Mouse (Mus musculus): ENCODE measurements at regions not wholly inside any gene's neighbourhood (a gene's known extent, or its start where the extent isn't known, plus 50 kb on each side); places are given as distances from the start of the nearest gene placed in this dataset.
"Not testable (repeated sequence)": the region's sequence is repeated elsewhere in the genome, so short reads cannot be mapped to it uniquely, and the experiment has no call there.

DNA sequence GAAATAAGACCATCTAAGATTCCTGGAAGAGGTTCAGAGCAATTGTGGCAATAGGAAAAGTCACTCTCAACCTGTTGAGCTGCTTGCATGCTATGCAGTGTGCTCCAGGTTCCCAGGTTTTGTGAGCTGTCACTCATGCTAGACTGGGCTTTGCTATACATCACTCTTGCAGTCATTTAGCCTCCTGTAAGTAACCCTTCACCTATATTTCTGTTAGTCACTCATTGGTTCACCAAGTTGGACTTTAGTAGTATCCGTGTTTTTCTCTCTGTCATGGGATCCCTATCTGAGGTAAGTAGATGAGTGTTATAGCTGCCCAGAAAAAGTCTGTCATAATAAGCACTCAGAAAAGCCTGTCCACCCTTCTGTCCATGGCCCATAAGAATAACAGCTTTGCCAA is 332.3 kb upstream of the Tbl1xr1 start:
- no peak for DNase-seq

DNA sequence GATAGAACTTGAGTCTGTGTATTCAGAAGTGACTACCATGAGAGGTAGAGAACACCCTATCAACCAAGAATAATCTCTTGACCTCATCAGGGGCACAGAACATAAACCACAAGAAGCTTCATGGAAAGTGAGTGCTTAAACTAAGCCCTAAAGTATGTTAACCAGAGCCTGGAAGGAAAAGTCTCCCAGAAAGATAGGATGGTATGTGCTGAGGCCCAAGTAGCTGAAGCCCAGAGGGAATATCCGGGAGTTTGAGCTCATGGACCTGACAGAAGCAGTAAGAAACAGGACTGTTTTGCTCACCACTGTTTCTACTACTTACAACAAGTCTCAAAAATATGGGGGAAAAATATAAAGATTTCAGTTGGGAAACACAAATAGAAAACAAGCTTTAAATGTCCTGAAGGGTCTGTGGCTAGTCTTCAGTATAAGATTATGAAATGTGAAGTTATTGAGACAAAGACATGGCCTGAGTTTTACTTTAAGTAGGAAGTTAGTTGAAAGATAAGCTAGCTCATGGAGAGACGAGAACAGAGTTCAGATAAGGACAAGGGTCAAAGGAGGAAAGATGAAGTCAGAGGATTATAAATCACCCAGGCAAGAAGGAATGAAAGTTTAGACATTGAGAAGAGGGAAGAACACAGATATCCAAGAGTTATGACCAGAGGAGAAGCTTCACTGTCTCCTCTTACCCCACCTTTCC is 315.8 kb upstream of the Tbl1xr1 start:
- no peak for DNase-seq

DNA sequence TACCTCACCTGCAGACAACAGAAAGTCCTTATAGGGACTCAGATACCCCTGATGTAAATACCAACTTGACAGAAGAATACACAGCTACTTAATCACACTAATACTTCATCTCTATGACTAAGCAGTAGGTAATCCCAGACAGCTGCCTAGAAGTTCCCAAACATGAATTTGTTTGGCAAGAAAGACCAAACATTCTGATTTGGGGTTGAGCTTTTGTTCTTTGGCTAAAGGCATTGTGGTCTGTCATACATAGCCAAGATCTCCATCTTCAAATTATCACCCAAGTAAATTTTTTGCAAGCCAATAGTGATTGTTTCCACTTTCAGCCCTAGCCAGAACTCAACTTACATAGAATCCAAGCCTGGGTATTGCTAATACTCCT is 315.2 kb upstream of the Tbl1xr1 start:
- DNase-seq, result no peak

DNA sequence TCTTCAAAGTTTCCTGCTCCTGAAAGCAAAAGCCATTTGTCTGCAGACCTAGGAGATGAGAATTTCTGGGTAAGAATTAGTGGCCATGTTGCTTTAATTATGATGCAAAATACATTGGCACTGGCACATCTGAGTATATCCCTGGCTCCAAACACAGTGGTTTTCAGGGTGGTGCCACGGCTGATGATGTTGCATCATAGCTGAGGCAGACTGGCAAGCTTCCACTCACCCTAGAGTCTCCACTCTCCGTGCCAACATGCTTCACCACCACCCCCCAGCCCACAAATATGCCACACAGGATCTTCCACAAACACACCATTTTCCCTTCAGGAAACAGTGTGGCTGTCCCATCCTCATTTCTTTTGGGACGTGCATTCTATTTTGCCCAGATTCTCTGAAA is 314.5 kb upstream of the Tbl1xr1 start:
- no peak for DNase-seq

DNA sequence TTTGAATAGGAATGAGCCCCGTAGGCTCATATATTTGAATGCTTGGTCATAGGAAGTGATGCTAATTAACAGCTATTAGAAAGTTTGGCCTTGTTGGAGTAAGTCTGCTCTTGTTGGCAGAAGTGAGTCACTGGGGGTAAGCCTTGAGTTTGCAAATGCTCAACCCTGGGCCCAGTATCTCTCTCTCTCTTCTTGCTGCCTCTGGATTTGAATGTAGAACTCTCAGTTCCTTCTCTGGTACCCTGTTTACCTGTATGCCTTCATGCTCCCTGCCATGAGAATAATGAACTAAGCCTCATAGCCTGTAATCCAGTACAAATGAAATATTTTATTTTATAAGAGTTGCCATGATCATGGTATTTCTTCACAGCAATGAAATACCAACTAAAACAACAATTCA is 308.4 kb upstream of the Tbl1xr1 start:
- no peak for DNase-seq

DNA sequence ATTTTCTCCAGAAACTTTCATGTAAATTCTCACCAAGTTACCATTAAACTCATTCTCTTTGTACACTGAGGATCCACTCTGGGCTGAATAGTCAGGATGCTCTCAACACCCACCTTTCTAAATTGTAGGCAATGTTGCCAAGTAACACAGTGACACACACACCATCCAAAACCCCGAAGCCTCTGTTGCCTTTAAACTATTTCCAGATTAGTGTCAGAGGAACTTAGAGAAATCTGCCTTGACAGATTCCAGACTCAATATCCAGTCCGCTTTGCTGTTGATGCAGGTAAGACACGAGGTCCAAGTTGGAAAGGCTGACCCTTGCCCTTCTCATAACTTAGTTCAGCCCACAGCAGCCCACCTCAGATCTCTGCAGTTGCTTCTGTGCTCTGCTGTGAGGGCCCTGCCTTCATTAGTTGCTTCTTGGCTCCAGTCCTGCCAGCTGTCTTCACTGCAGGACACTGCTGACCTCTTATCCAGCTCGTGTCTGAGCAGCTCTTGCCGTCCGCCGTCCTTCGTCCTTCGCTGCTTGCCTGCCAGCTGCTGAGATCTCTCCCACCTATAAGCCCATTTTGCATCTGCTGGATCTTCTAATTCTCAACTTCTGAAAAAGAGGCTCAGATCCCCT is 306.4 kb upstream of the Tbl1xr1 start:
- peak; percentile 34 for DNase-seq

DNA sequence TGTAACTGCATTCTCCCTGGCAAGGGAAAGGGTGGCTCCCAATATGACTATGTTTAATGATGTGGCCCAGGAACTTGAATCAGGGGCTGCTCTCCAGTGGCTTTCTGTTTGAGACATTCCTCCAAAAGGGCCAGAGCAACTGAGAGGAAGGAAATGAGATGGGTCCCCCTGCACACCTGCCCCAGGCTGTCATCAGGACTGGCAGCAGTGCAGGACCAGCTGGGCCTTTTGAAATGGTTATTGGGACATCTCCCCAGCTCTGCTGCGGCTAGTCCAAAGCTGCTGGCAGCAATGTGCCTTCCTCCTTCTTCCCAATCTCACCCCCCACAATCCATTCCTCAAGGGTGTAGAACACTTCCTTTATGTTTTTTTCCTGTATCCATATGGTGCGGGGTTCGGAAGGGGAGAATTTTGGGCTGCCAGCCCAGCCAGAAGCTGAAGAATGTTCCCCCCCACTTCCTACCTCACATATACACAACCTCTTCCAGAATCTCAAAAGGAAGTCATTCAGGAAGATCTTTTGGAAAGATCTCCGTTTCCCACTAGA is 304.6 kb upstream of the Tbl1xr1 start:
- no peak for DNase-seq

DNA sequence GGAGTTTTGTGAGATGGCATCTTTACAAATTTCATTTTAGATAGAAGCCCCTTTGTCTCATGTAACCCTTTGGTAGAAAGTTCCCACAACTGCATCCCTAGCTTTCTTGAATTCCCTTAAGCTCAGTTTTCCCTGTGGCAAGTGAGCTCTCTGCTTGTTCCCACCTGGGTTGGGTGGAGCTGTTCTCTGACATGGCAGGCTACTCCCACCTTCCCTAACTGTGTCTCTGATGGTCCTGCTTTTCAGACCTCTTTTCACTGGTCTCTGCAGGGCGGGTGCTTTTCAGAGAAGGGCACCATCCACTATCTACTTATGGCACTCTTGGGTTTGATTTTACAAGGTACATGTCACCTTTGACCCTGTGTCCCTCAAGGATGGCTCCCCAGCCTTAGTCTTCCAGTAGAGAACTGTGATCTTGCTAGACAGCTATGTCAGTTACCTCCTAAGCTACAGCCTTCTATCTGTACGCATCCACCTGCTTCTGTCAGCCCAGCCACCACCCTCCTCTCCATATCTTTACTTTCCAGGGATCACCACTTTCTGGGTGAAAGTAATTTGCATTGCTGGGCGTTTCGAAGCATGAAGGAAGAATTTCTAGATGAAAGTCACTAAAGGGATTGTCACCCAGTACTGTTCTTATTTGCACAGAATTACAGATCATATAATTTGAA is 302.1 kb upstream of the Tbl1xr1 start:
- DNase-seq, result no peak

DNA sequence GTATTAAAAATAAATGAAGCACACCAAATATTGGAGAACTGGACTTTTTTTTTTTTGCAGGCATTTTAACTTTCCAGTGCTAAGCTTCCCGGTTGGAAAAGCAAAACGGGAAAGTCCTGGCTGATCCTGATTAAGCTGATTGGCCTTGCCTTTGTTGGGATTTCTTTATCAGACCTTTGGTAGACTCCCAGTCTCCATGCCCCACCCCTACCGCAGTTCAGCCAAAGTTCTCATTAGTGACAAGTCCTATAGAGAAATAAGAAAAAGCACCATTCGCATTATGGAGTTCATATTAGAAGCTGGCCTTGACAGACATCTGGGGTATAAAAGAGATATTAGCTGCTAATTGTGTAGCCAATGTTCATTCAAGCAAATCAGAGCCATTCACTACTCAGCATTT is 297.7 kb upstream of the Tbl1xr1 start:
- DNase-seq, result no peak

DNA sequence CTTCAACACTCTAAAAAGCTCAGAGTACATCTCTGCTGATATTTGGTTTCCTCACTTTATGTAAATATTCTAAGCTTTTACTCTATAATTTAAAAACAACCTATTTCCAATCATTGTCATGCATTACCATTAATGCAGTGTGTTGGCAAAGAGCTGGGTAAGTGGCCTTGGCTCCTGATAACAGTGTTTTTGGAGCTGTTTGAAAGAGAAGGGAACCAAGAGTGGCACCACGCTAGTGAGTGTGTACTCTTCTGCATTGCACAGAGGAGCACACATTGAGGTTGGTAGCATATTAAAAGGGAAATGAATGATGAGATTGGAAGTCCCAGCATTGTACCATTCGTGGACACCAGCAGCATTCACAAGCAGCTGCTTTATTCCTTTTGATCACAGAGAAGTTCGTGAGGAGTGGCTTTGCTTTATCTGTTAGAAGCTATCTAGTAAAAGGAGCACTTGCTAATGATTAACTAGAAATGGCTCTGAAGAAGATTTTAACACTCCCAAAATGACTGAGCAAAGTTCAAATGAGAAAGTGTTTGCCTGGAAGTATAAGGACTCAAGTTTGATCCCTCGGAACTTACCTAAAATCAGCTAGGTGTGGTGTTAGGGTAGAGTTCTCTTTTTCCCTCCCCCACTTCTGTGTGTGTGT is 284.3 kb upstream of the Tbl1xr1 start:
- DNase-seq, result no peak

DNA sequence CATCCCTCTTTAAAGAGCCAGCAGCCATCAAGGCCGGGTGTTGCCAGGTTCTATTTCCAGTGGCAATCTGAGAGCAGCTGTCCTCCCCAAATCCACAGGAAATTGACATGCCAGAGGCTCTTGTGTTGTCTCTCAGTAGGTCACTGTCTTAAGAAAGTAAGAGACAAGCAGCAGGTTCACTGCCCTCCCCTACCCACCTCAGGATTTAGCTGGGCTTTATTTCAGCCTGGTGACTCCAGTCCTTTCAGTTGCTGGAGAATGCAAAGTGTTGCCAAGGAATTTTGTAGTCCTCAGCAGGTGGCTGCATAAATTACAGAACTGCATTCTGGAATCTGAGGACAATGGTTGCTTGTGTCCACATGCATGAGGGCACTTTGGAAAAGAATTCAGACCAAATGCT is 278.3 kb upstream of the Tbl1xr1 start:
- peak; percentile 14 for DNase-seq

DNA sequence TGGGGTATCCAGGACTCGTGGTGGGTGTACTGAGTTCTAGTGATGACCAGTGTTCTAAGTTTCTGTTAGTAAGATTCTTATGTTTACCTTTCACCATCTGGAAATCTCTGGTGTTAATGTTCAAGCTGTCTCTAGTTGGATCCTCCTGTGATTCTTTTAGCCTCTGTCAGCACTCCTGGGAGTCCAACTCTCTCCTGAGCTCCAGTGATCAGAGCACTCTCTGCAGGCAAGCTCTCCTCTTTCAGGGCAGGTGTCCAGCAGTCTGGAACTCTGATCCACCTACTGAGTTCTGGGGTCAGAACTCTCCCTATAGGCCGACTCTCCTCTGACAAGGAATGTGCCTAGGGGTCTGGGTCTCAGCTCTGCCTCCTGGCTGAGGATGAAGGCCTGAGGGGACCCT is 272.6 kb upstream of the Tbl1xr1 start:
- DNase-seq, result not testable (repeated sequence)

DNA sequence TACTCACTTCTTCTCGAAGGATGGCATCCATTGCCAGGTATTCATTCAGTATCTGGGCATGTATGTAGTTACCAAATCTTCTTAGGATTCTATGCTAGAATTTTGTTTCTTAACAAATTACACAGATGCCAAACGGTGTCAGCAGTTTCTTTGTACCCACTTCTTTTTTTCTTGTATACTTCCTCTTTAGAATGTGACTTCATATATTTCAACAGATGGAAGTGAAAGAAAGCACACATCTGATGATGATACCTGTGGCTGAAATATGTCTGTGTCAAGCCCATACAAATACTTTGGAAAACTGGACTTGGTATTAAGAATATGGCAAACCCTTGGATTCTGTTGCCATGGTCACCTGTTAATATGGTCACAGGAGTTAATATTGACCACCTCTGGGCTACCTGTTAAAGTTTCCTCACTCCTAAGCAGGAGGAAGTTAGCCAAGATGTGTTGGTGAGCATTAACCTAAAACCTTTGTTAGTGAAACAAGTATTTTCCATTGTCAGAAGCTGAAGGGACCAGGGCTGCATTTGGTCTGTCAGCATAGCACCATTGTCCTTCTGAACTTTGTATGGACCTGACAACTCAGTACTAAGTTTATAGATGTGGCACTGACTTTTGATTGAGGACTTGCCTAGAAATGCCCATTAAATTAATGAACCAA is 269.8 kb upstream of the Tbl1xr1 start:
- no peak for DNase-seq

DNA sequence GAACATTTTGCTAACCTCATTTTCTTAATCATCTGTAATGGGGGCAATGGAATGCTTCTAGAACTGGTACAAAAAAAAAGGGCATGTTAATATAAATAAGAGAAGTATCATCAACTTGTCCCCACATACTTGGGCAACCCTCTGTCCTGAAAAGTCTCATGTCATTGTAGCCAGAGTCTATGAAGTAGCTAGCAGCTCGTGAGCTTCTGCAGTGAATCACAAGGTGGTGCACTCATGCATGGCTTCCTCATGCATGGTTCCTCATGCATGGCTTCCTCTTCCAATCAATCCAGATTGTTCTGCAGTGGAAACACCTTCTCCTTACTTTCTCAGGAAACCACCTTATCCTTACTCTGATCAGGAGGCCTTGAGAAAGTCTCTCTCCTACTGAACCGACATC is 267.9 kb upstream of the Tbl1xr1 start:
- no peak for DNase-seq

DNA sequence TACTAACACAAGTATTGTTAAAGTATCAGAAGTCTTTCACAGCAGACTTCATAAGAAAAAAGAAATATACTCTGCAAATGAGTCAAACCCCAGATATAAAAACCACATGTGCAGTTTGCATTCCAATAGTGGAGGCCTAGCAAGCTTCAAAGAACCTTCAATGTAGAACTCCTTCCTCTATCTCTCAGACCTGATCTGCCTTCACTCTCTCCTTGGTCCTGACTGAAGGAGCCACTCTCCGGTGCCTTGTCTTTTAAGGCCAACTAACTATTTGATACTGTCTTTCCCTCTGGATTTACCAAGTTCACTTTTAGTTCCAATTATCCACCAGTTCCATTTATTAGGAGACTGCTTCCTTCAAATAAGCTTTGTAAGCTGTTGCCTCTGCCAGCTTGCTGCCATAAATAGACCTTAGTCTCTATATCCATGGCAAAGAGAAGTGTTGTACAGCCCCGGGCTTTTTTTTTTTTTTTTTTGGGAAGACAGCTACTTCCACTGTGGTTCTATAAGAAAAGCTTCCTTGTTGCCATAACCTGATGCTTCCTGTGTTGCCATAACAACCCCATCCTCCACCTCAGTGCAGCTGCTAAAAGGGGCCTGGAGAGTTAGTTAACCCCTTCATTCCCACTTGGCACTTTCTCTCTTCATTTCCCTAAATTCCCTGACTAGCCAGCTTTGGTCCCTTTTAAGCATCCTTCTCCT is 266.5 kb upstream of the Tbl1xr1 start:
- no peak for DNase-seq

DNA sequence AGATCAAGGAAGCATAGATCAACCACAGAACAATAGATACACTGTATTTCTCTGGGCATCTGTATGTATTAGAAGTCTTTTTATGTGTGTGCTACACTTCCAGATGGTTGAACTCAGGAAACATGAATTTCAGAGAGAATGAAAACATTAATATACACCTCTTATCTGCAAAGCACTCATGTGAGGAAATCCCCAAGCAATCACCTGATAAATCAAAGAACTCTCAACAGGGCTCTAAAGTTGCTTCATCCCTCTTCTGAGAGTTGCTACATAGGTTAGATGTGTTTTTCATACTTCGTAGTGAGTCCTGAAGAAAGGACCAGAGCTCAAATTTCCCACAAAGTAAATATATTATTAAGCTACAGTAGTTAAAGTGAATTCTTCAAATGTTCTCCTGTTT is 263.1 kb upstream of the Tbl1xr1 start:
- no peak for DNase-seq

DNA sequence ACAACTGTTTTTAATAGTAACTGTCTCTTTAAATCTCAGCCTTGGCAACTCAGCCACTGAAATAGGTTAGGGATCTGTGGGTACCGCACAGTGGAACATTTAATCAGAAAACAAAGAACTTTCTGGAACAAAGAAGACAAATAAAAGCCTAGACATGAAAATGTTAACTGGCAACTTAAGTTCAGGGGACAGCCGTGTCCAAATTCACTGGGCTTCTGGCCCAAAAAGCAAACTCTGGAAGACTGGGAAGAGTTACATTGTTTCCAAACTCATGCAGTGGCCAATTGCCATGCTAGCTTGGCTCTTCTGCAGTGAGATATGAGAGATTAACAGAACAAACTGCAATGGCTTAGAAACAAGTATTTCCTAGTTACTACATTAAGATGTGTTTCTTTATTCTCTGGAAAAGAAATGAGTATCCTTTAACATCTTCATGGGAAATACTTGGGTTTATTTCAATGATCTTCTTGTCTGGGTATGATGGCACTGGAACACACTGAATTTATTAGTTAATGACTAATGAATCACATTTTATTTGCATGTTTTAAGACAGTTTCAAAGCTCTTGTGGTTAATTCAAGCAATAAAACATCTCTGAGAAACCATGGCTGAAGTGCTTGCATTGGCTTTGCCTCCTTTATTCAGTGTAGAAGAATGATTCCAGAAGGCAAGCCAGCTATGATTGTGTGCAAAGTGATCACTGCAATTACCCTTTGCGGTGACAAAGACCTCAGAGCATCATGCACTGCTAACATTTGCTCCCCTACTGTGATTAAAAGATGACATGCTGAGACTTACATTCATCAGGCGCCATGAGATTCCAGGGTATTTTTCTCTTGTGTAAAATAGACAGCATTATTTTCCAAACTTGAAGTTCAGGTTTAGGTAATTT is 259.2 kb upstream of the Tbl1xr1 start:
- peak; percentile 43 for DNase-seq

DNA sequence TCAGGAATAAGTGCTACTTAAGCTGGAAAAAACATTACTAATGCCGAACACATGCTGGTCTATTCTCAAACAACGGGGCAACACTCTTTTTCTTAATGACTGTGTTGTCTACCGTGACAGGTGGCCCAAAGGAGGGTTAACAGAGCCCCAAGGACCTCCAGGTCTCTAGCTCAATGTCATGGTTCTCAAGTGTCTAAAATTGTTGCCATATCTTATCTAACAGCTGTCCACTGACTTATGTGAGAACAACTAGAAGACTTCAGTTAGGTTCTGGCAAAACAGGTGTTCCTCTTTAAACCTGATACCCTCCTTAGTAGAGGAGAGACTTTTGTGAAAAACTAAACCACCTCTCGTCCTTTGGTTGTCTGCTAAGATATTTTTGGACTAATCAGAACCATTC is 257.4 kb upstream of the Tbl1xr1 start:
- DNase-seq, result no peak

DNA sequence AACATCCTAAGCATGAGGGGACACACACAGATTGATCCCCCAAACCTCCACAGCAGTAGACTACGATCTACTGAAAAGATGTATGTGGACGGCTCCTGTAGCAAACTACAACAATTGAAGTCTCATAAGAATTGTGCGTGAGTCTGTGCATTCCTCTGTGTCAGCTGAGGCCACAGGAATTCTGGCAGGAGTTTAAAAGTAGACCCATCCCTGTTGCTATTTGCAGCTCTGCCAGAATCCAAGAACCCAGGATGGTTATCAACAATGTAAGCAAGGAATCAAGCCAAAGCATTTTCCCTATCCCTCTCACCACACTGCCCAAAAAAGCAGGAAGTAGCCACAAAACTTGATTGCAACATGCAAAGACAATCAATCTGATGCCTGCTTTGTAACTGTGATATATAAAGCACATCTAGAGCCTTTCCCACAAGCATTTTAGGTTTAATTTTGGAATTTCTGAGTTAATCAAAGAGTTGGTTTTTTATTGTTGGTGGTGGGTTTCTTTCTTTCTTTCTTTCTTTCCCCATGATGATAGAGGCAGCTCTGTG is 256.3 kb upstream of the Tbl1xr1 start:
- no peak for DNase-seq

DNA sequence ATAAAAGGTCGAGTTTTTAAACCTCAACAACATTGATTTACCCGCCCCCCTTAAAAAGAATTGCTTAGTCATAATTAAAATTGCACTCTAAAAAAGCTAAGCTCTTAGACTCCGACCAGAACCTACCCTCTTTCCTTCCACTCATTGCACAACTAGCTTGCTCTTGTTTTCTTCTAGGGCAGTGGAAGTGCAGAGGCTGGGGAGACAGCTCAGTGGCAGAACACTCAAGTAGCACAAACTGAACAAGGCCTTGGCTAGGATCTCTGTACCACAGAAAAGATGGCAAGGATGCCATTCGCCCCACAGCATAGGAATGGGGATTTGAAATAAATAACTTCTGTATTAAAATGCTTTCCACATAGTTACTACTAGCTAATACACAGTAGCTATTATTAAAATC is 253.8 kb upstream of the Tbl1xr1 start:
- no peak for DNase-seq

DNA sequence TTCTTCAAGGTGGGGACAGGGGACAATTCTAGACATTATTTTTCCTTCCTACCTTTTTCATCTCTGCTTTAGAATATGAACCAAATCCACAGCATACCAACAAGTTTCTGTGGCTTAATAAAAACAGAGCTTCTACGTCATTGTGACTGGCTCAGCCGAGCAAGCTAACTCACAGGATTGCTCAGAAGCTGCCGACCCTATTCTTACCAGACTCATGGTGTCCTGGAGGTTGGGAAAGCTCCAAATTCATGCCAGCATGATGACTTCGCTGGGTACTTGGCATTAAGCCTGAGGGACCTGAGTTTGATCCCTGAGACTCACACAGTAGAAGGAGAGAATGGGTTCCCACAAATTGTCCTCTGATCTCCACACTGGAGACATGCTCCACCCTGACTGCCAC is 253.1 kb upstream of the Tbl1xr1 start:
- no peak for DNase-seq
